Mouse (Mus musculus) stomach, postnatal 0 days (tissue): ENCODE measurements around the gene Mrc1. TPM values are rescaled to one million over a fixed set of nuclear protein-coding genes. Genes with fewer than 3 reads are reported as not detected.

ENCODE experiments used
- ATAC-seq: fragments of 200-750 bp; cut with Nextera tagmentation; 2 replicates; pipeline ENCODE4 v1.8.0; 2017; ENCODE audit not compliant: low FRiP score, low TSS enrichment
- DNase-seq: peaks from one replicate; pipeline ENCODE4 v3.0.0-alpha.2; 2016; ENCODE audit warnings: low spot score
- H3K27ac ChIP-seq: fragments of 300-500 bp; sonication (generic); replicated peaks from 2 replicates; pipeline ENCODE4 v1.5.1; 2014; ENCODE audit warnings: mild to moderate bottlenecking, control low read depth
- H3K27me3 ChIP-seq: fragments of 300-500 bp; sonication (generic); 2 replicates; pipeline ENCODE4 v1.6.1; 2014; ENCODE audit warnings: low read length; ENCODE audit not compliant: control insufficient read depth, insufficient read depth
- H3K36me3 ChIP-seq: fragments of 300-500 bp; sonication (generic); 2 replicates; pipeline ENCODE4 v1.6.1; 2014; ENCODE audit warnings: low read length, mixed read lengths; ENCODE audit not compliant: control insufficient read depth, insufficient read depth
- H3K4me1 ChIP-seq: fragments of 300-500 bp; sonication (generic); replicated peaks from 2 replicates; pipeline ENCODE4 v1.6.1; 2014; ENCODE audit warnings: antibody characterized with exemption; ENCODE audit not compliant: control insufficient read depth, insufficient read depth
- H3K4me2 ChIP-seq: fragments of 300-500 bp; sonication (generic); replicated peaks from 2 replicates; pipeline ENCODE4 v1.6.1; 2014; ENCODE audit warnings: low read depth, mild to moderate bottlenecking, control low read depth, moderate library complexity
- H3K4me3 ChIP-seq: fragments of 300-500 bp; sonication (generic); 2 replicates; pipeline ENCODE4 v1.5.1; 2014; ENCODE audit warnings: low read depth, low read length, control low read depth
- H3K9ac ChIP-seq: fragments of 300-500 bp; sonication (generic); 2 replicates; pipeline ENCODE4 v1.6.1; 2014; ENCODE audit warnings: mild to moderate bottlenecking, low read length, control low read depth, mixed read lengths
- H3K9me3 ChIP-seq: fragments of 300-500 bp; sonication (generic); 2 replicates; pipeline ENCODE4 v1.6.1; 2016; ENCODE audit warnings: low read length; ENCODE audit not compliant: control insufficient read depth
- CTCF ChIP-seq: IDR thresholded peaks from 2 replicates; pipeline ENCODE4 v1.5.1; 2016; ENCODE audit warnings: antibody characterized with exemption, low read depth, mild to moderate bottlenecking, moderate library complexity
- EP300 ChIP-seq: optimal IDR thresholded peaks from 2 replicates; pipeline ENCODE3; 2016; ENCODE audit warnings: antibody characterized with exemption
- WGBS: fragments of 180-500 bp; shearing (Covaris S2); extraction: QIAGEN DNeasy Blood & Tissue Kit; methylation state at CpG from one replicate; pipeline ENCODE4 v1.1.7; 2014; 5-methylcytosine and 5-hydroxymethylcytosine counted together
- polyA plus RNA-seq: library from polyadenylated mRNA; unstranded; fragments of >200 nt; fragmentation: Nextera tagmentation; extraction: Ambion mirVana; gene quantifications from 2 replicates; pipeline ENCODE4 v1.2.1, GENCODE M21; 2015

Gene Mrc1
- polyA plus RNA-seq, 1 experiment from 2014 or later = 9.9 TPM

- Histone ChIP-seq H3K27me3 (no peaks in the 10 kb centered on the region), H3K27ac (no peak overlapping the region), H3K9me3 (no peaks in the 10 kb centered on the region), H3K9ac (no peak overlapping the region), H3K4me2 (no peak overlapping the region), H3K36me3 (no peaks in the 10 kb centered on the region), H3K4me1 (no peaks in the 10 kb centered on the region), H3K4me3 (no peak overlapping the region)
- TF ChIP-seq EP300 = no peak
- DNase-seq (no peak), ATAC-seq (peak; percentile 51; the same call in 1 of the 2 replicates)
- 75% methylated on average over 5 of the region's 5 CpGs for WGBS
Measured at GRCm38 (mm10) chr2:14244157-14244556, 15.0 kb downstream of the Mrc1 start.

DNA sequence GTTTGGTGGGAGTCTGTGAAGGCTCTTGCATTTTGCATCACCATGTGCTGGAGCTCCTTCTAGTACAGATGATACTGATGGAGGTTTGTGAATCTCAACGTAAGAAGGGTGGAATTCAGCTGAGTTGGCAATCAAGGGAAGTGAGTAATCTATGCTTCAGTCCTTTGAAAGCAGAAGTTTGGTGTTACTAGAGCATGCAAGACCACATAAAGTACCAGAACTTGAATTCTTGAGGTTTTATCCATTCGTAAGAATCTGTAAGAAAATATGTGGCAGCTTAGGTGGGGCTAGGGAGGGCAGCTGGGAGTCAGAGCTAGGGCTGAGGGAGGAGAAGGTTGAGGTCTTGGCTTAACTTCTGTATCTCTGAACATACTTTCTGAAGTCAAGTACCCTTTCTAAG, 15.5 kb downstream of the Mrc1 start:
- WGBS = 59% methylated on average over 2 of the region's 2 CpGs
- Histone ChIP-seq H3K36me3 (no peaks in the 10 kb centered on the region), H3K27ac (no peak overlapping the region), H3K4me2 (no peak overlapping the region), H3K27me3 (no peaks in the 10 kb centered on the region), H3K4me3 (no peak overlapping the region), H3K9me3 (no peaks in the 10 kb centered on the region), H3K4me1 (no peaks in the 10 kb centered on the region), H3K9ac (no peak overlapping the region)
- TF ChIP-seq CTCF (no peak), EP300 (no peak)
- DNase-seq (no peak), ATAC-seq (no peak)

DNA sequence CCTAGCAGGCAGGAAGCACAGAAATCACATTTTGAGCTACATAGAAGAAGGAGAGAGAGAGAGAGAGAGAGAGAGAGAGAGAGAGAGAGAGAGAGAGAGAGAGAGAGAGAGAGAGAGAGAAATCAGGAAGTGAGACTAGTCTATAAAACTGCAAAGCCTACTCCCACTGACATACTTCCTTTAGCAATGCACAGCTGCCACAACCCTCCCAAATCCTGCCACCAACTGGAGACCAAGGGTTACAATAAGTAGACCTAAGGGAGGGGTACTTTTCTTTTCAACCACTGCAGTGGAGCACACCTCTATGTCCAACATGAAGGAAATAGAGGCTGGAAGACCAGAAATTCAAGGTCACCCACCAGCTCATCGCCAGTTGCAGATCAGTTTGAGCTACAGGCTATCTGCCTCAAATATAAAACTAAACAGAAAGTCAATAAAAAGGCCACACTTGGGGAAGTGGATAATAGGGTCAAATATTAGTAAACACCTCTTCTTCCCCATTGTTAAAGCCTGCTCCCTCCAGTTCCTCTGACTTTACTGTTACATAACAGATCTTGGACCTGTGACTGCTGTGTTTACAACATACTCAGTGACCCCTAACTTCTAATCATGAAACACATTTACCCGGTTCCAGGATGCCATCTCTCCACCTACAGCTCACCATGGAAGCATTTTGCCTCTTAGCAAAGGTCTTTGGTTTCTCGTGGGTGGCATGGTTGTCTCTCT, 20.8 kb downstream of the Mrc1 start:
- WGBS = 77% methylated on average over 3 of the region's 3 CpGs
- Histone ChIP-seq H3K36me3 (no peaks in the 10 kb centered on the region), H3K4me1 (no peaks in the 10 kb centered on the region), H3K4me3 (no peak overlapping the region), H3K4me2 (no peak overlapping the region), H3K9ac (no peak overlapping the region), H3K27ac (no peak overlapping the region), H3K9me3 (no peaks in the 10 kb centered on the region), H3K27me3 (no peaks in the 10 kb centered on the region)
- ATAC-seq (no peak), DNase-seq (no peak)
- TF ChIP-seq CTCF (no peak), EP300 (no peak)

DNA sequence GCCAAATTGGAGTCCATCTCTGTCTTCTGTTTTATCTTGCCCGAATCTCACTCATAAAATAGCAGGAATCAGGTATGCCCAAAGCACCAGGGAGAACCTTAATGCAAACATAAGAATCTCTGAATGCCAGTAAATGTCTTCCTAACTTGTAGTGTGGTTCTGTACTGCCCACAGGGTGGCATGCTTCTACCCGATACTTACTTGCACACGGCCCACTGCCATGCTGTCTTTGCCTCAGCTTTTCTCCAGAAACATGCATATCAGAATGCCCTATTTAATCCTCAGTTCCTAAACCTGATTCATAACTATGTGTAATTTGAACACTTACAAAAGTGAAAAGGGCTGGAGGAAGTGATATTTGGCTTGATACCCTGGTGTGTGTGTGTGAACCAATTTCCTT, 22.7 kb downstream of the Mrc1 start:
- no peak overlapping the region for H3K9ac ChIP-seq
- DNase-seq (no peak), ATAC-seq (no peak)
- no peaks in the 10 kb centered on the region for H3K9me3 ChIP-seq
- H3K27ac ChIP-seq = no peak overlapping the region
- no peaks in the 10 kb centered on the region for H3K27me3 ChIP-seq
- H3K4me2 ChIP-seq = no peak overlapping the region
- H3K36me3 ChIP-seq = no peaks in the 10 kb centered on the region
- WGBS = 73% methylated on average over 3 of the region's 3 CpGs
- TF ChIP-seq EP300 (no peak), CTCF (peak; percentile 40)
- H3K4me3 ChIP-seq = no peak overlapping the region
- no peaks in the 10 kb centered on the region for H3K4me1 ChIP-seq

GRCm38 (mm10) chr2:14258345-14258850, 29.2 kb downstream of the Mrc1 start:
- Histone ChIP-seq H3K27ac (no peak overlapping the region), H3K9ac (no peak overlapping the region), H3K4me1 (no peaks in the 10 kb centered on the region), H3K36me3 (no peaks in the 10 kb centered on the region), H3K4me2 (no peak overlapping the region), H3K9me3 (no peaks in the 10 kb centered on the region), H3K27me3 (no peaks in the 10 kb centered on the region), H3K4me3 (no peak overlapping the region)
- peak; percentile 96 for ATAC-seq
- TF ChIP-seq EP300 (no peak), CTCF (no peak)
- DNase-seq = no peak

DNA sequence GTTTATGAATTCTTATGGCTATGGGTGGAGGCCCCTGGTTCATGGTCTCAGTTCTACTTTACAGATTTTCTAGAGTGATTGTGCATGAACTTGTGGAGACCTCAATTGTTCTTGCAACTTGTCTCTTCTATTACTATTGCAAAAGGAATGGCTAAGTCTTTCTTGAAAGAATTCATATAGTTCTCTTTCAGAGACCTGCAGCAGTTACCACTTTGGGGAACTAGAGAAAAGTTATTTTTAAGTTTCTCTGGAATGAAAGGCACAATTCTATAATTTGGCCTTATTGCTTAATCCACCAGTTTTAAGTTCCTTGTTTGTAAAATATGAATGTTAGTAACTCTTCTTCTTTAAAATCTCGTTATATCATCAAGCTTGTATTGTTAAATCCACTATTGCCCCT, 32.9 kb downstream of the Mrc1 start:
- no peak overlapping the region for H3K9ac ChIP-seq
- no peaks in the 10 kb centered on the region for H3K36me3 ChIP-seq
- H3K4me3 ChIP-seq = no peak overlapping the region
- TF ChIP-seq CTCF (no peak), EP300 (no peak)
- H3K27ac ChIP-seq = no peak overlapping the region
- H3K27me3 ChIP-seq = no peaks in the 10 kb centered on the region
- 81% methylated on average over 1 of the region's 1 CpGs for WGBS
- no peaks in the 10 kb centered on the region for H3K9me3 ChIP-seq
- H3K4me1 ChIP-seq = no peaks in the 10 kb centered on the region
- no peak overlapping the region for H3K4me2 ChIP-seq
- ATAC-seq = no peak
- DNase-seq = no peak
